In the genomic region with DNA sequence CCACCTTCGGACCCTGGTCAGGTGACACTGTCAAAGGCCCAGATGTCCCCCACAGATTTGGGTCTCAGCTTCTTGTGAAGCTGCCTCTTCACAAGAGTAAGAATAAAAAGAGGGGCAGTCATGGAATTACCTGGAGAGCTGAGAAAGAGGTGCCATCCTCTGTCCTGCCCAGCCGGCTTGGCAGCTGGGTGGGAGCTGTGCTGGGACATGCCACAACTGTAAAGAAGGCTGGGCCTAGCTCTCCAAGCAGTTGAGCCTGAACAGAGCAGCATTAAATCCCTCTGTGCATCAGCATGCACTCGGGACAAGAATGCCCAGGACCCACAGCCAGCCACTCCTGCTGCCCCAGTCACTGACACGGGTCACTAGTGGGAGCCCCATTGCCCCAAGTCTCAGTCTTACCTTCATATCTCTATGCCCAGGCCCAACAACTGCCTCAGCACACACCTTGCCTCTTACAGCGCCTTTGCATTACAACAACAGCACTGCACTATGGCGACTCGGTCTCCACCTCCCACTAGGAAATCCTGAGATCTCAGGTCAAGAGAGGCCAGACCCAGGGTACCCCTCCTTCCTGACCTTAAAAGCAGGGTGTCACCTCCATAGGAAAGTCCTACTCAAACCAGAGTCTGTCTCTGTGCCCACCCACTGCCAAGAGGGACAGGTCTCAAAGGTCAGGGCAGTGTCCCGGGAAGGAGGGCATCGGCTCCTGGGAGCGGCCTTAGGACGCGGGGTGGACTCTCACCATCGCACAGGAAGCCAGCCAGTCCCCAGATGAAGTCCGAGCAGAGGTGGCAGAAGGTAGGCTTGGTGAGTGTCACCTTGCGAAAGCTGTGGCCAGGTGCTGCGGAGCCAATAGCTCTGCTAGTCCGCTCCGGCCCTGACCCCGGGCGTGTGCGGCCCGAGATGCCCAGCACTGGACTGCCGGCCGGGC, we compare ENCODE assay signal across 8 mouse cellular contexts. TPM values are rescaled to one million over a fixed set of nuclear protein-coding genes. Genes with fewer than 3 reads are reported as not detected.
DNase-seq lines count a peak whose midpoint lies in the region; ATAC-seq and TF ChIP-seq lines count a peak whose summit lies in the region.

A gene (plus strand): TSS at position 634 of the 934 bp plus-strand sequence.

- H3K4me2 ChIP-seq in neural tube, embryonic 11.5 days (ENCODE audit: low read depth) = peak within 1 kb of the TSS; percentile 80
- H3K4me2 ChIP-seq in kidney, postnatal 0 days (ENCODE audit: low read length) = peak within 1 kb of the TSS; percentile 97
- peak within 1 kb of the TSS; percentile 69 for H3K4me2 ChIP-seq in midbrain, embryonic 14.5 days (ENCODE audit: low read length)

- H3K27ac ChIP-seq in neural tube, embryonic 11.5 days (ENCODE audit: low read depth, low read length) = no peak within 1 kb of the TSS
- H3K27ac ChIP-seq in bone marrow macrophage, adult 2 months (ENCODE audit: insufficient read depth, low read depth, low read length) = no peak within 1 kb of the TSS
- peak within 1 kb of the TSS; percentile 88 for H3K27ac ChIP-seq in heart, embryonic 10.5 days
- peak within 1 kb of the TSS; percentile 66; the same call in 1 of the 2 replicates for H3K27ac ChIP-seq in kidney, postnatal 0 days
- H3K27ac ChIP-seq in midbrain, embryonic 14.5 days (replicated peaks; ENCODE audit: low read depth, low read length) = no peak within 1 kb of the TSS; the same call in 1 of the 2 replicates

- H3K9me3 ChIP-seq in neural tube, embryonic 11.5 days (ENCODE audit: control insufficient read depth, low read length) = no peaks in the 10 kb centered on the region
- no peaks in the 10 kb centered on the region for H3K9me3 ChIP-seq in heart, embryonic 10.5 days
- H3K9me3 ChIP-seq in kidney, postnatal 0 days (replicated peaks; ENCODE audit: low read length) = no peaks in the 10 kb centered on the region
- no peaks in the 10 kb centered on the region for H3K9me3 ChIP-seq in midbrain, embryonic 14.5 days (ENCODE audit: control insufficient read depth, low read length)

- H3K9ac ChIP-seq in neural tube, embryonic 11.5 days (ENCODE audit: low read length) = peak within 1 kb of the TSS; percentile 80
- peak within 1 kb of the TSS; percentile 91 for H3K9ac ChIP-seq in kidney, postnatal 0 days (ENCODE audit: low read depth, low read length)
- peak within 1 kb of the TSS; percentile 97 for H3K9ac ChIP-seq in midbrain, embryonic 14.5 days (replicated peaks; ENCODE audit: low read length)

- WGBS in neural tube, embryonic 11.5 days = 13% methylated on average over 24 of the region's 24 CpGs
- WGBS in heart, embryonic 10.5 days = 11% methylated on average over 24 of the region's 24 CpGs
- 10% methylated on average over 24 of the region's 24 CpGs for WGBS in kidney, postnatal 0 days
- 10% methylated on average over 24 of the region's 24 CpGs for WGBS in midbrain, embryonic 14.5 days

- 0 out of 2 replicates have a peak, but pooled peaks cover 2% of the 10 kb centered on the region for H3K36me3 ChIP-seq in neural tube, embryonic 11.5 days (ENCODE audit: control insufficient read depth, insufficient read depth, low read length)
- peaks cover 30% of the 10 kb centered on the region for H3K36me3 ChIP-seq in heart, embryonic 10.5 days
- peaks cover 19% of the 10 kb centered on the region for H3K36me3 ChIP-seq in kidney, postnatal 0 days (ENCODE audit: insufficient read depth, low read length)
- peaks cover 32% of the 10 kb centered on the region for H3K36me3 ChIP-seq in midbrain, embryonic 14.5 days (ENCODE audit: control insufficient read depth, insufficient read depth, low read length)

- peaks cover 7% of the 10 kb centered on the region; the same call in 1 of the 2 replicates for H3K4me1 ChIP-seq in neural tube, embryonic 11.5 days (ENCODE audit: control insufficient read depth, insufficient read depth, low read length)
- H3K4me1 ChIP-seq in bone marrow macrophage, adult 2 months (ENCODE audit: control insufficient read depth, insufficient read depth, low read length) = peaks cover 10% of the 10 kb centered on the region
- peaks cover 8% of the 10 kb centered on the region for H3K4me1 ChIP-seq in heart, embryonic 10.5 days
- H3K4me1 ChIP-seq in kidney, postnatal 0 days (replicated peaks; ENCODE audit: insufficient read depth, low read length) = peaks cover 4% of the 10 kb centered on the region
- H3K4me1 ChIP-seq in midbrain, embryonic 14.5 days (ENCODE audit: control insufficient read depth, insufficient read depth, low read length) = peaks cover 20% of the 10 kb centered on the region

- no peaks in the 10 kb centered on the region for H3K27me3 ChIP-seq in neural tube, embryonic 11.5 days (ENCODE audit: control insufficient read depth, insufficient read depth, low read length)
- H3K27me3 ChIP-seq in heart, embryonic 10.5 days (ENCODE audit: insufficient read depth, poor library complexity, severe bottlenecking) = peaks cover 7% of the 10 kb centered on the region; the same call in 1 of the 2 replicates
- no peaks in the 10 kb centered on the region for H3K27me3 ChIP-seq in kidney, postnatal 0 days (ENCODE audit: insufficient read depth, low read length)
- no peaks in the 10 kb centered on the region for H3K27me3 ChIP-seq in midbrain, embryonic 14.5 days (ENCODE audit: control insufficient read depth, insufficient read depth, low read length)

- ATAC-seq in neural tube, embryonic 11.5 days (ENCODE audit: insufficient read depth, low FRiP score, low TSS enrichment) = peak; percentile 60
- peak; percentile 69 for ATAC-seq in kidney, postnatal 0 days (replicated peaks; ENCODE audit: low FRiP score, low read depth)
- ATAC-seq in midbrain, embryonic 14.5 days (ENCODE audit: low FRiP score, low TSS enrichment) = peak; percentile 57
- ATAC-seq in cerebellum, adult (ENCODE audit: insufficient number of reproducible peaks, low FRiP score, low TSS enrichment) = no peak; the same call in 1 of the 2 replicates

- TF ChIP-seq CTCF in bone marrow macrophage, adult 2 months (IDR thresholded peaks at IDR 0.05; ENCODE audit: low read depth, low read length) = no peak
- TF ChIP-seq CTCF in kidney, postnatal 0 days (IDR thresholded peaks at IDR 0.05; ENCODE audit: low read depth) = no peak

- peak within 1 kb of the TSS; percentile 57 for H3K4me3 ChIP-seq in neural tube, embryonic 11.5 days (ENCODE audit: low read depth, low read length)
- peak within 1 kb of the TSS; percentile 89 for H3K4me3 ChIP-seq in bone marrow macrophage, adult 2 months (ENCODE audit: insufficient read depth, low read length)
- peak within 1 kb of the TSS; percentile 92 for H3K4me3 ChIP-seq in heart, embryonic 10.5 days
- H3K4me3 ChIP-seq in kidney, postnatal 0 days (replicated peaks; ENCODE audit: low read depth, low read length) = peak within 1 kb of the TSS; percentile 81
- H3K4me3 ChIP-seq in midbrain, embryonic 14.5 days (replicated peaks; ENCODE audit: low read depth, low read length) = peak within 1 kb of the TSS; percentile 92

- DNase-seq in neural tube, embryonic 11.5 days (ENCODE audit: low spot score) = no peak
- DNase-seq in neural tube, embryonic 10.5 days (ENCODE audit: extremely low spot score, low spot score) = no peak
- no peak for DNase-seq in heart, embryonic 10.5 days (ENCODE audit: low spot score)
- DNase-seq in kidney, postnatal 0 days (ENCODE audit: low spot score) = peak; percentile 19
- DNase-seq in midbrain, embryonic 14.5 days = no peak
- no peak for DNase-seq in MN1 (ENCODE audit: low spot score)

- no peak for TF ChIP-seq POLR2A in bone marrow macrophage, adult 2 months (IDR thresholded peaks at IDR 0.05; ENCODE audit: borderline replicate concordance, low read depth, low read length)

RNA-seq across cellular contexts. Expression of the gene that starts here (rescaled TPM):
- 7.1 and 8.2 TPM in 2 replicates for polyA plus RNA-seq in neural tube, embryonic 11.5 days (2014; fragmentation: Nextera tagmentation; extraction: Ambion mirVana)
- polyA plus RNA-seq in bone marrow macrophage, adult 2 months (2012; ENCODE audit: insufficient read depth, insufficient read length, missing spikeins) = 62.6 and 73.7 TPM in 2 replicates
- 15.1 and 16.3 TPM in 2 replicates for polyA plus RNA-seq in heart, embryonic 10.5 days (2016; fragmentation: Nextera tagmentation; extraction: Ambion mirVana)
- polyA plus RNA-seq in kidney, postnatal 0 days (2015; fragmentation: Nextera tagmentation; extraction: Ambion mirVana) = 6.3 and 7.4 TPM in 2 replicates
- 11.9 and 12.7 TPM in 2 replicates for polyA plus RNA-seq in midbrain, embryonic 14.5 days (2014; fragmentation: Nextera tagmentation; extraction: Ambion mirVana)

Comparison
In these comparisons a context has a peak if more than half of its experiments do, and no peak if none do; other contexts are left out.
1. H3K27ac ChIP-seq: peak in heart, embryonic 10.5 days (single experiment) and kidney, postnatal 0 days (single experiment); none in neural tube, embryonic 11.5 days (single experiment), bone marrow macrophage, adult 2 months (single experiment) and midbrain, embryonic 14.5 days (single experiment).
2. Peak in every context shown above with its lines, with median percentiles within 50 percentile points of each other: H3K4me2 ChIP-seq, H3K4me3 ChIP-seq and H3K9ac ChIP-seq.